Mouse (Mus musculus) heart, postnatal 10 days (tissue): ENCODE measurements around the gene Nedd8. TPM values are rescaled to one million over a fixed set of nuclear protein-coding genes. Genes with fewer than 3 reads are reported as not detected.

Source experiments
- DNase-seq, 2 experiments: peaks; one replicate each; pipeline ENCODE4 v3.0.0; 2021
- intact Hi-C: fragments of 180-260 bp; cut with DNase I; formaldehyde crosslinking; loops from one replicate; pipeline ENCODE4 v1.15.1; 2025
- total RNA-seq, 2 experiments: library from RNA; stranded (reverse); gene quantifications; 2 replicates each; pipeline ENCODE4 v1.2.3; 2021

Nedd8 gene
- 100 to 1,000 TPM; 291 to 295 TPM for total RNA-seq

GRCm38 (mm10) chr14:55671833-55672740, at the start of gene Nedd8, which contains the start of gene Gmpr2:
Nedd8 (minus strand) TSS chr14:55672124.
Gmpr2 (plus strand) TSS chr14:55671941.
- intact Hi-C loops, result no loop called here
- DNase-seq, result peak; percentile 93 to 94

GRCm38 (mm10) chr14:55721076-55721475, 49.2 kb upstream of the Nedd8 start:
- no peak for DNase-seq
- intact Hi-C loops, result loop anchor here (2.0 kb wide), 1 partner anchor 38 kb away; no protein-coding TSS in a partner anchor

GRCm38 (mm10) chr14:55720666-55721065, 48.7 kb upstream of the Nedd8 start:
- no peak for DNase-seq
- intact Hi-C loops, result loop anchor here (2.0 kb wide), 1 partner anchor 38 kb away; no protein-coding TSS in a partner anchor

- DNase-seq, result no peak
- intact Hi-C loops, result loop anchor here (2.0 kb wide), 1 partner anchor 37 kb away; no protein-coding TSS in a partner anchor
Observed at GRCm38 (mm10) chr14:55719737-55720136, 47.8 kb upstream of the Nedd8 start.

GRCm38 (mm10) chr14:55716884-55717283, 45.0 kb upstream of the Nedd8 start:
- no peak for DNase-seq
- intact Hi-C loops, result no loop called here

GRCm38 (mm10) chr14:55716271-55716670, 44.3 kb upstream of the Nedd8 start:
- intact Hi-C loops, result no loop called here
- DNase-seq, result no peak

GRCm38 (mm10) chr14:55714893-55715292, 43.0 kb upstream of the Nedd8 start:
- intact Hi-C loops, result no loop called here
- no peak for DNase-seq

GRCm38 (mm10) chr14:55713729-55714122, 41.8 kb upstream of the Nedd8 start, which contains the start of gene Tgm1:
Tgm1 (minus strand) TSS chr14:55713926.
- DNase-seq, result no peak
- intact Hi-C loops, result no loop called here

- peak; percentile 31 to 41 for DNase-seq
- intact Hi-C loops, result no loop called here
Observed at GRCm38 (mm10) chr14:55713007-55713728, 41.2 kb upstream of the Nedd8 start.

- intact Hi-C loops, result no loop called here
- no peak for DNase-seq
Observed at GRCm38 (mm10) chr14:55711786-55712185, 39.9 kb upstream of the Nedd8 start.

- DNase-seq, result no peak
- intact Hi-C loops, result no loop called here
Observed at GRCm38 (mm10) chr14:55709509-55709908, 37.6 kb upstream of the Nedd8 start.

GRCm38 (mm10) chr14:55707397-55707796, 35.5 kb upstream of the Nedd8 start:
- DNase-seq, result no peak
- intact Hi-C loops, result no loop called here

GRCm38 (mm10) chr14:55706051-55706600, 34.2 kb upstream of the Nedd8 start:
- no peak for DNase-seq
- intact Hi-C loops, result no loop called here

- intact Hi-C loops, result no loop called here
- DNase-seq, result no peak
Observed at GRCm38 (mm10) chr14:55702761-55703160, 30.8 kb upstream of the Nedd8 start.

- intact Hi-C loops, result no loop called here
- no peak for DNase-seq
Observed at GRCm38 (mm10) chr14:55701131-55701530, 29.2 kb upstream of the Nedd8 start.

- intact Hi-C loops, result no loop called here
- no peak for DNase-seq
Observed at GRCm38 (mm10) chr14:55697226-55697625, 25.3 kb upstream of the Nedd8 start.

GRCm38 (mm10) chr14:55689433-55689832, 17.5 kb upstream of the Nedd8 start:
- intact Hi-C loops, result no loop called here
- DNase-seq, result no peak

- no peak for DNase-seq
- intact Hi-C loops, result loop anchor here (1.0 to 2.0 kb wide), 2 partner anchors 39 to 61 kb away; no protein-coding TSS in a partner anchor
Observed at GRCm38 (mm10) chr14:55682118-55682493, 10.2 kb upstream of the Nedd8 start.

- DNase-seq, result peak; percentile 94 to 96
- intact Hi-C loops, result loop anchor here (1.0 to 2.0 kb wide), 2 partner anchors 39 to 62 kb away; no protein-coding TSS in a partner anchor
Observed at GRCm38 (mm10) chr14:55681160-55682117, 9.5 kb upstream of the Nedd8 start, which contains the start of gene Tinf2. Tinf2 (minus strand) TSS chr14:55681820.

- DNase-seq, result no peak
- intact Hi-C loops, result no loop called here
Observed at GRCm38 (mm10) chr14:55677615-55678014, 5.7 kb upstream of the Nedd8 start.
